Mouse (Mus musculus) heart, adult 2 months (tissue): ENCODE results near the gene Fntb.

Experiments
- EP300 ChIP-seq: fragments of 200-500 bp; IDR thresholded peaks from 2 replicates; pipeline ENCODE4 v1.6.1; 2011; ENCODE audit warnings: low read depth, low read length, control low read depth; ENCODE audit not compliant: insufficient read depth
- POLR2A ChIP-seq: fragments of 200-500 bp; IDR thresholded peaks from 2 replicates; pipeline ENCODE4 v1.6.1; 2011; ENCODE audit warnings: mild to moderate bottlenecking, low read depth, low read length, control low read depth; ENCODE audit not compliant: insufficient read depth

DNA sequence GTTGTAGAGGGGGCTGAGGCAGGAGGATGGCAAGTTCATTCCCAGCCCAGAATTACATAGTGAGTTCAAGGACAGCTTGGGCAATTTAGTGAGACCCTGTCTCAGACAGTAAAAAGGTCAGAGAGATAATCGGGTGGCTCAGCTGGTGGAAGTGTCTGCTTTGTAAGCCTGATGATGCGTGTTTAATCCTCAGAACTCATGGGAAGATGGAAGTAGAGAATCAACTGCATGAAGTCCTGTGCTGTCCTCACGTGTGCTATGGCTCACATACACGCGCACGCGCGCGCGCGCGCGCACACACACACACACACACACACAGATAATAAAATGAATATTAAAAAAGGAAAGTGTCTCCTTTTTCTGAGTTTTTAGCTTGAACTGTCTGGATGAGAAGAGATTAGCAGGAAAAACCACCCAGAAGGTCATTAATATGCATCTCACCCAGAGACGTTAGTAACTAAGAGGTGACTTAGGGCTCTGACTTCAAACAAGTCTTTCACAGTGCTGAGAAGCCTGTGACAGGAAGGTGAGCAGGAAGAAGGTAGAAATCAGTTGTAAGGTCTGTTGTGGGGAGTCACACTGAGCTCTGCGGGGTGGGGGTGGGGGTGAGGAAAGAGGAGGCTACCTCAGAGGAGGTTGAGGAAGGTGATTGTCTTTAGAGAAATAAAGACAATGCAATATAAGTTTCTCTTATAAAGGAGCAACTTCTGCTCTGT lies 79.1 kb downstream of the Fntb start:
- TF ChIP-seq POLR2A (no peak), EP300 (no peak)
